Mouse (Mus musculus) hindbrain, embryonic 16.5 days (tissue): ENCODE results near the gene Timm29. TPM values are rescaled to one million over a fixed set of nuclear protein-coding genes. Genes with fewer than 3 reads are reported as not detected.
"Not testable (repeated sequence)": the region's sequence is repeated elsewhere in the genome, so short reads cannot be mapped to it uniquely, and the experiment has no call there.

Experiments
- ATAC-seq: fragments of 200-750 bp; cut with Nextera tagmentation; 2 replicates; pipeline ENCODE4 v1.8.0; 2017; ENCODE audit warnings: moderate TSS enrichment, moderate library complexity
- H3K27ac ChIP-seq: fragments of 300-500 bp; sonication (generic); 2 replicates; pipeline ENCODE4 v1.5.1; 2014; ENCODE audit warnings: low read depth, mild to moderate bottlenecking, control low read depth, low read length, moderate library complexity
- H3K27me3 ChIP-seq: fragments of 300-500 bp; sonication (generic); replicated peaks from 2 replicates; pipeline ENCODE4 v1.6.1; 2014; ENCODE audit warnings: low read length; ENCODE audit not compliant: control insufficient read depth, insufficient read depth
- H3K36me3 ChIP-seq: fragments of 300-500 bp; sonication (generic); 2 replicates; pipeline ENCODE4 v1.6.1; 2014; ENCODE audit warnings: mild to moderate bottlenecking, low read length, moderate library complexity, mixed read lengths; ENCODE audit not compliant: control insufficient read depth, insufficient read depth
- H3K4me1 ChIP-seq: fragments of 300-500 bp; sonication (generic); 2 replicates; pipeline ENCODE4 v1.6.1; 2014; ENCODE audit warnings: low read depth, low read length; ENCODE audit not compliant: control insufficient read depth, insufficient read depth
- H3K4me2 ChIP-seq: fragments of 300-500 bp; sonication (generic); 2 replicates; pipeline ENCODE4 v1.6.1; 2014; ENCODE audit warnings: mild to moderate bottlenecking, low read length, control low read depth, moderate library complexity
- H3K4me3 ChIP-seq: fragments of 300-500 bp; sonication (generic); 2 replicates; pipeline ENCODE4 v1.5.1; 2014; ENCODE audit warnings: mild to moderate bottlenecking, low read length, control low read depth, moderate library complexity
- H3K9ac ChIP-seq: fragments of 300-500 bp; sonication (generic); 2 replicates; pipeline ENCODE4 v1.6.1; 2014; ENCODE audit warnings: low read depth, mild to moderate bottlenecking, control low read depth, low read length, moderate library complexity
- H3K9me3 ChIP-seq: fragments of 300-500 bp; sonication (generic); 2 replicates; pipeline ENCODE4 v1.6.1; 2014; ENCODE audit warnings: mild to moderate bottlenecking, low read length, moderate library complexity; ENCODE audit not compliant: control insufficient read depth
- WGBS: fragments of 180-500 bp; shearing (Covaris S2); extraction: QIAGEN DNeasy Blood & Tissue Kit; methylation state at CpG from one replicate; pipeline ENCODE4 v1.1.7; 2014; 5-methylcytosine and 5-hydroxymethylcytosine counted together
- polyA plus RNA-seq: library from polyadenylated mRNA; unstranded; fragments of >200 nt; fragmentation: Nextera tagmentation; extraction: Ambion mirVana; gene quantifications from 2 replicates; pipeline ENCODE4 v1.2.1, GENCODE M21; 2015

Timm29 gene
- polyA plus RNA-seq, 1 experiment from 2014 or later: 51.8 TPM

DNA sequence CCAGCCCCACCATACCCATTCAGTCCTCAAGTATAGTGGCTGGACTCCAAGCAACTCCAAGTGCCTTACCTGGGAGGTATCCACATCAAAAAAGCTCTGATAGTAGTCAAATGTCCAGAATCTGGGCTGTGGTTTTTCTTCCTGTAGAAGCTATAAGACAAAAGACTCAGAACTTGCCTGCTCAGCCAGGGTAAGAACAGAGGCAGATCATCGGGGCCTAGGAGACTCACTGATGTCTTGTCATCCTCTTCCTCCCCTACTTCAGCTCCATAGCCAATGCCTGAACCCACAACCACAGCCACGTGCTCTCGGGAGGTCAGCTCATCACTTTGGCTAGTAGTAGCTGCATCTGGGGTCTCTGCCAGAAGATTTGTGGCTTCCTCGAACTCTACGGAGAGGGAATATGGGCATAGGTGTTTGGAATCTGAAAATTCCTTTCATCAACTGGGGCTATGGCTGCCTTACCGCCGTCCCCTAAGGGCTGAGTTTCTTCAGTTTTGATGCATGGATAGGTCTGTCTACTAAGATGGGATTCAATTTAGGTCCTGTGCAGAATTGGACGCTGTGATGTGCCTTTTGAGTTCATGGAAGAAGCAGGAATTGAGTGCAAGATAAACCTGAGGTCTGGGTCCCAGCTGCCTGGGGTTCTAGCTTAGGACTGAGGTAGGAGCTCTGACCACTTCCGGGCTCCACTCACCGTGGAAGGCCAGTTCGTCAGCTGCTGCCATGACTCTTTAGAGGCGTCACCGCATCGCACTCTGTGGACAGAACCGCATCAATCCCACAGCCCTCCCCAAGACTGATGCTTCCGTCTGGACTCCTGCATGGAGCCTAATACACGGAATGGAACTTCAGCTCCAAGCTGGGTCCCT, 455 bp upstream of the Timm29 start:
- peak overlapping the region; percentile 71 for H3K9ac ChIP-seq
- peak overlapping the region; percentile 85 for H3K4me2 ChIP-seq
- H3K27ac ChIP-seq: peak overlapping the region; percentile 77
- H3K36me3 ChIP-seq: peaks cover 23% of the 10 kb centered on the region
- no peaks in the 10 kb centered on the region for H3K9me3 ChIP-seq
- peak; percentile 77 for ATAC-seq
- WGBS: 18% methylated on average over 17 of the region's 17 CpGs
- H3K4me3 ChIP-seq: peak overlapping the region; percentile 85
- H3K27me3 ChIP-seq: no peaks in the 10 kb centered on the region
- H3K4me1 ChIP-seq: peaks cover 27% of the 10 kb centered on the region

DNA sequence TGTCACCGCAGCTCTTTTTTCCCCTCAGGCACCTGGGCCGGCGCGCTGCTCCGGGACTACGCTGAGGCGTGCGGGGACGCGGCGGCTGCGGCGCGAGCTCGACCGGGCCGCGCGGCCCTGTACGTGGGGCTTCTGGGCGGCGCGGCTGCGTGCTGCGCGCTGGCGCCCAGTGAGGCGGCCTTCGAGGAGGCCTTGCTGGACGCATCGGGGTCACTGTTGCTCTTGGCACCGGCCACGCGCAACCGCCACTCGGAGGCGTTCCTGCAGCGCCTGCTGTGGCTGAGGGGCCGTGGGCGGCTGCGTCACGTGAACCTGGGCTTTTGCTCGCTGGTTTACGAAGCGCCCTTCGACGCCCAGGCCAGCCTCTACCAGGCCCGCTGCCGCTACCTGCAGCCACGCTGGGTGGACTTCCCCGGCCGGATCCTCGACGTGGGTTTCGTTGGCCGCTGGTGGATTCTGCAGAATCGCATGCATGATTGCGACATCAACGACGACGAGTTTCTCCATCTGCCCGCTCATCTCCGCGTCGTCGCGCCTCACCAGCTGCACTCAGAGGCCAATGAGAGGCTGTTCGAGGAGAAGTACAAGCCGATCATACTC, 700 bp downstream of the Timm29 start:
- H3K36me3 ChIP-seq: peaks cover 14% of the 10 kb centered on the region
- H3K27ac ChIP-seq: peak overlapping the region; percentile 79
- peak overlapping the region; percentile 85 for H3K4me3 ChIP-seq
- peak overlapping the region; percentile 91 for H3K4me2 ChIP-seq
- peak overlapping the region; percentile 88 for H3K9ac ChIP-seq
- no peaks in the 10 kb centered on the region for H3K9me3 ChIP-seq
- no peaks in the 10 kb centered on the region for H3K27me3 ChIP-seq
- peak; percentile 66 for ATAC-seq
- H3K4me1 ChIP-seq: peaks cover 27% of the 10 kb centered on the region
- 2% methylated on average over 60 of the region's 69 CpGs for WGBS

DNA sequence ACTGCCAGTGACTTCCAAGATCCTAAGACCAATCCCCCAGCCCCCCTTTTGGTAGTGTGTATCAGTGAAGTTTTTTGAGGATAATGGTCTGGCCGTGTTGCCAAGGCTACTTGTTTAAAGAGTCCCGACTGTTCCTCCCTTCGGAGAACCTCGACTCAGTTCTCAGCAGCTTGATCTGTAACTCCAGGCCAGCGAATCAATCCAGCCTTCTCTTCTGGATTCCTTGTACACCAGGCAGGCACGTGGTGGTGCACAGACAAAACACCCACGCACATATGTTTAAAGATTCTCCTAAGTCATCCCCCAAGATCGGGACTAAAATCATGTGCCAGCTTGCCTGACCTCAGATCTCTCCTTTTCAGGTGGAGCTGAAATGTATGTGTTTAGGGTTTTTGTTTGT, 1.8 kb downstream of the Timm29 start:
- H3K9me3 ChIP-seq, H3K27ac ChIP-seq, ATAC-seq, H3K27me3 ChIP-seq, H3K36me3 ChIP-seq, H3K9ac ChIP-seq: not testable (repeated sequence)
- H3K4me3 ChIP-seq: peak overlapping the region; percentile 85
- 90% methylated on average over 8 of the region's 8 CpGs for WGBS
- H3K4me1 ChIP-seq: peaks cover 27% of the 10 kb centered on the region
- H3K4me2 ChIP-seq: peak overlapping the region; percentile 91

DNA sequence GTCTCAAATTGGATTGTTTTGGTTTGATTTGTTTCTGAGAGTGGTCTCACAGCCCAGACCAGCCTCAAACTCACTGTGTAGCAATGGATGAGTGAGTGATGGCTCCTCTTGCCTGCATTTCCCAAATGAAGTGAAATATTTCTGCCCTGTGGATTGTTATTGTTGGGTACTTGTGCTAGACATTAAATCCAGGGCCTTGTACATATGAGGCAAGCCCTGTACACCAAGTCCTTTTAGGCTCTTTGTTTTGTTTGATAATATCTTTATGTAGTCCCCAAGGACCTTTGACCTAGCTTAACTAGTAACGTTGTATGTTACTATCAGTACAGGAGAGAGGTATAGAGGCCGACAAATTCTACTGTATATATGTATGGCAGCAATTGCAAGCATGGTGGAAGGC, 2.3 kb downstream of the Timm29 start:
- WGBS: 98% methylated on average over 2 of the region's 2 CpGs
- Histone ChIP-seq H3K36me3 (peaks cover 5% of the 10 kb centered on the region), H3K4me1 (peaks cover 27% of the 10 kb centered on the region), H3K4me2 (no peak overlapping the region), H3K4me3 (no peak overlapping the region), H3K27me3 (no peaks in the 10 kb centered on the region), H3K27ac (no peak overlapping the region), H3K9ac (no peak overlapping the region), H3K9me3 (no peaks in the 10 kb centered on the region)
- ATAC-seq: no peak

DNA sequence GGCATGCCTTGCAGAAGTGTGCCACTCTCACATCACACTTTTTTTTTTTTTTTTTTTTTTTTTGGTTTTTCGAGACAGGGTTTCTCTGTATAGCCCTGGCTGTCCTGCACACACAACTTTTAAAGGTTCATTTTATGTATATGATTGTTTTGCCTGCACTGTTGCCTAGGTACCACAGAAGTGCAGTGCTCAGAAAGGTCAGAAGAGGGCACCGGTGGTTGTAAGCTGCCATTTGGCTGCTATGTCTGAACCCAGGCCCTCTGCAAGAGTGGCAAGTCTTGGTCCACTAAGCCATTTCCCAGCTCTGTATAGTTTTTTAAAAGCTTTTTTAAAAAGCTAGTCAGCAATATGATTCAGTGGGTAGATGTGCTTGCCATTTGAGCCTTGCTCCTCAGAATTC, 5.7 kb downstream of the Timm29 start:
- H3K9me3 ChIP-seq: no peaks in the 10 kb centered on the region
- peaks cover 2% of the 10 kb centered on the region; the same call in 1 of the 2 replicates for H3K36me3 ChIP-seq
- H3K27me3 ChIP-seq: no peaks in the 10 kb centered on the region
- no peak overlapping the region for H3K4me2 ChIP-seq
- H3K27ac ChIP-seq: no peak overlapping the region
- H3K4me1 ChIP-seq: peaks cover 18% of the 10 kb centered on the region
- 40% methylated on average over 2 of the region's 2 CpGs for WGBS
- ATAC-seq: no peak
- no peak overlapping the region for H3K4me3 ChIP-seq
- no peak overlapping the region for H3K9ac ChIP-seq

DNA sequence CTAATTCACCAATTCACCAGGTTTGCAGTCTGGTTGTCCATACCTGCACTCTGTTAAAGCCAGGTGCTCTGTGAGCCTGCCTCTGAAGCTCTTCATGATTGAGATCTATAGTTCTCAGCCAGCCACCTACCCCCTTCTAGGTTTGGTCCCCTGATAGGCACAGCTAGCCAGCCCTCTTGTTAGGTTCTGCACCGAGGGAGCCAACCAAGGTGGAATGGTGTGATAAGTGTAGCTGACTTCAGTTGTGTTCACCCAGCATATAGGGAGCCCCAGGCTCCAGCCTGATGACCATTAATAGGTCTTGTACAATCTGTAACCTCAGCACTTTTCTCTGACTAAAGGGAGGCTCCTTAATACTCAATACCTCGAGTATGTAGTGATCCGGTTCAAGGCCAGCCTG, 7.7 kb downstream of the Timm29 start:
- ATAC-seq: no peak
- peaks cover 3% of the 10 kb centered on the region for H3K4me1 ChIP-seq
- H3K9ac ChIP-seq: no peak overlapping the region
- H3K4me2 ChIP-seq: no peak overlapping the region
- H3K4me3 ChIP-seq: no peak overlapping the region
- H3K27me3 ChIP-seq: no peaks in the 10 kb centered on the region
- 85% methylated on average over 3 of the region's 3 CpGs for WGBS
- peaks cover 2% of the 10 kb centered on the region; the same call in 1 of the 2 replicates for H3K36me3 ChIP-seq
- no peaks in the 10 kb centered on the region for H3K9me3 ChIP-seq
- no peak overlapping the region for H3K27ac ChIP-seq

DNA sequence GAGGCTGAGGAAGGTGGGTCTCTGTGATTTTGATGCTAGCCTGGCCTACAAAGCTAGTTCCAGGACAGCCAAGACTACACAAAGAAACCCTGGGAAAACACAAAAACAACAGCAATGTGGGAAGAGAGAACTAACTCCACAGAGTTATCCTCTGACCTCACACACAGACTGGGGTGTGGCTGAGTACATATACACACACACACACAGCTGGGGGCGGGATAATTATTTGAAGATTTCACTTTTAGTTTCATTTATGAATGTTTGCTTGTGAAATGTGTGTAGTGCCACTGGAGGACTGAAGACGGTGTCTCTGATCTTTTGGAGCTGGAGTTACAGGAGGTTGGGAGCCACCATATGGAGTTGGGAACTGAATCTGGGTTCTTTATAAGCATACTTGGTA, 8.6 kb downstream of the Timm29 start:
- Histone ChIP-seq H3K4me1 (no peaks in the 10 kb centered on the region), H3K9me3 (no peaks in the 10 kb centered on the region), H3K4me3 (no peak overlapping the region), H3K27ac (no peak overlapping the region), H3K4me2 (no peak overlapping the region), H3K27me3 (no peaks in the 10 kb centered on the region), H3K9ac (no peak overlapping the region), H3K36me3 (peaks cover 2% of the 10 kb centered on the region; the same call in 1 of the 2 replicates)
- 86% methylated on average over 2 of the region's 2 CpGs for whole genome bisulfite sequencing
- ATAC-seq: no peak

DNA sequence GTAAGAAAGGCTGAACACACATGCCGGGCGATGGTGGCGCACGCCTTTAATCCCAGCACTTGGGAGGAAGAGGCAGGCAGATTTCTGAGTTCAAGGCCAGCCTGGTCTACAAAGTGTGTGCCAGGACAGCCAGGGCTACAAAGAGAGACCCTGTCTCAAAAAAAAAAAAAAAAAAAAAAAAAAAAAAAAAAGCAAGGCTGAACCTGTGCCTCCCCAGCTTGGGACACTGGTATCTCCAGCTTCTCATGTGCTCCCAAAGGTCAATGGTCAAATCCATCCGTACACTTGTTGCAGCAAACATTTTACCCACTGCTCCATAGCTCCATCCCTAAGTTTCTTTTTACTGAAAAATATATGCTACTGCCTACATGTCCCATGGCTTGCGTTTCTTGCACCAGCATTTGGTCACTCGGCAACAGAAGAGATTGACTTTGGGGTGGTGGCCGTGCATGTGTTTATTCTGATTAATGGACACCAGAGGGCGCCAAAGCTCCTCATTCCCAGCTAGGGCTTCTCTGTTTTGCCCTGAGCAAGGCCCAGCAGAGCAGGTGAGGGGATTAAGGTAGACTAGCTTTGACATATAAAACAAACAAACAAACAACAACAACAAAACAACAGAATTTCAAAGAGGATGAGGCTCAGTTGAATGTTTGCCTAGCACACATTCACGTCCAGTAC, 9.3 kb downstream of the Timm29 start:
- no peak overlapping the region for H3K4me2 ChIP-seq
- WGBS: 51% methylated on average over 10 of the region's 10 CpGs
- no peaks in the 10 kb centered on the region for H3K9me3 ChIP-seq
- H3K4me3 ChIP-seq: no peak overlapping the region
- H3K27me3 ChIP-seq: no peaks in the 10 kb centered on the region
- no peaks in the 10 kb centered on the region for H3K4me1 ChIP-seq
- peaks cover 2% of the 10 kb centered on the region; the same call in 1 of the 2 replicates for H3K36me3 ChIP-seq
- peak; percentile 85 for ATAC-seq
- H3K27ac ChIP-seq: no peak overlapping the region
- H3K9ac ChIP-seq: no peak overlapping the region

DNA sequence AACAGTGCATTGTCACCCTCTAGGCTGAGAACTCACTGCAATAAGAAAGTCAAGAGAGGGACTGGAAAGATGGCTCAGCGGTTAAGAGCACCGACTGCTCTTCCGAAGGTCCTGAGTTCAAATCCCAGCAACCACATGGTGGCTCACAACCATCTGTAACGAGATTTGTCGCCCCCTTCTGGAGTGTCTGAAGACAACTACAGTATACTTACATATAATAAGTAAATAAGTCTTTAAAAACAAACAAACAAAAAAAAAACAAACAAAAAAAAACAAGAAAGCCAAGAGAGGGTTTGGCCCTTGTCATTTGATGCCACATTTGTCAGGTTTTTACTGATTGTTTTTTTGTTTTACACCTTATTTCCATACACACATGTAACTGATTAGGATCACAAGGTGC, 11.6 kb downstream of the Timm29 start:
- Histone ChIP-seq H3K4me3 (no peak overlapping the region), H3K36me3 (no peaks in the 10 kb centered on the region), H3K9me3 (no peaks in the 10 kb centered on the region), H3K4me2 (no peak overlapping the region), H3K27ac (no peak overlapping the region), H3K27me3 (no peaks in the 10 kb centered on the region), H3K4me1 (no peaks in the 10 kb centered on the region), H3K9ac (no peak overlapping the region)
- ATAC-seq: no peak
- WGBS: 74% methylated on average over 5 of the region's 5 CpGs
